Mouse (Mus musculus) midbrain, embryonic 11.5 days (tissue): Measurements from ENCODE around the gene Nmnat2. TPM values are rescaled to one million over a fixed set of nuclear protein-coding genes. Genes with fewer than 3 reads are reported as not detected.

Source experiments
- ATAC-seq: fragments of 200-750 bp; cut with Nextera tagmentation; 2 replicates; pipeline ENCODE4 v1.8.0; 2017; ENCODE audit warnings: moderate TSS enrichment, moderate library complexity; ENCODE audit not compliant: low FRiP score
- DNase-seq: peaks from one replicate; pipeline ENCODE4 v3.0.0; 2015; ENCODE audit warnings: low spot score; ENCODE audit errors: missing footprints
- H3K27ac ChIP-seq: fragments of 300-500 bp; sonication (generic); 2 replicates; pipeline ENCODE4 v1.5.1; 2014; ENCODE audit warnings: low read depth, low read length
- H3K27me3 ChIP-seq: fragments of 300-500 bp; sonication (generic); 2 replicates; pipeline ENCODE4 v1.6.1; 2014; ENCODE audit warnings: mild to moderate bottlenecking, low read length, moderate library complexity, mixed read lengths; ENCODE audit not compliant: control insufficient read depth, insufficient read depth
- H3K36me3 ChIP-seq: fragments of 300-500 bp; sonication (generic); 2 replicates; pipeline ENCODE4 v1.6.1; 2014; ENCODE audit warnings: mild to moderate bottlenecking, low read length, moderate library complexity, mixed read lengths; ENCODE audit not compliant: control insufficient read depth, insufficient read depth
- H3K4me1 ChIP-seq: fragments of 300-500 bp; sonication (generic); 2 replicates; pipeline ENCODE4 v1.6.1; 2014; ENCODE audit warnings: low read length; ENCODE audit not compliant: control insufficient read depth, insufficient read depth
- H3K4me2 ChIP-seq: fragments of 300-500 bp; sonication (generic); 2 replicates; pipeline ENCODE4 v1.6.1; 2014; ENCODE audit warnings: mild to moderate bottlenecking, moderate library complexity
- H3K4me3 ChIP-seq: fragments of 300-500 bp; sonication (generic); 2 replicates; pipeline ENCODE4 v1.5.1; 2014; ENCODE audit warnings: low read depth, low read length
- H3K9ac ChIP-seq: fragments of 300-500 bp; sonication (generic); 2 replicates; pipeline ENCODE4 v1.6.1; 2014; ENCODE audit warnings: low read length
- H3K9me3 ChIP-seq: fragments of 300-500 bp; sonication (generic); 2 replicates; pipeline ENCODE4 v1.6.1; 2016; ENCODE audit warnings: low read length; ENCODE audit not compliant: control insufficient read depth
- WGBS: fragments of 180-500 bp; shearing (Covaris S2); extraction: QIAGEN DNeasy Blood & Tissue Kit; methylation state at CpG from one replicate; pipeline ENCODE4 v1.1.7; 2014; 5-methylcytosine and 5-hydroxymethylcytosine counted together
- polyA plus RNA-seq: library from polyadenylated mRNA; unstranded; fragments of >200 nt; fragmentation: Nextera tagmentation; extraction: Ambion mirVana; gene quantifications from 2 replicates; pipeline ENCODE4 v1.2.1, GENCODE M21; 2014

Nmnat2 gene
- polyA plus RNA-seq, 1 experiment from 2014 or later, result 15.0 TPM

DNA sequence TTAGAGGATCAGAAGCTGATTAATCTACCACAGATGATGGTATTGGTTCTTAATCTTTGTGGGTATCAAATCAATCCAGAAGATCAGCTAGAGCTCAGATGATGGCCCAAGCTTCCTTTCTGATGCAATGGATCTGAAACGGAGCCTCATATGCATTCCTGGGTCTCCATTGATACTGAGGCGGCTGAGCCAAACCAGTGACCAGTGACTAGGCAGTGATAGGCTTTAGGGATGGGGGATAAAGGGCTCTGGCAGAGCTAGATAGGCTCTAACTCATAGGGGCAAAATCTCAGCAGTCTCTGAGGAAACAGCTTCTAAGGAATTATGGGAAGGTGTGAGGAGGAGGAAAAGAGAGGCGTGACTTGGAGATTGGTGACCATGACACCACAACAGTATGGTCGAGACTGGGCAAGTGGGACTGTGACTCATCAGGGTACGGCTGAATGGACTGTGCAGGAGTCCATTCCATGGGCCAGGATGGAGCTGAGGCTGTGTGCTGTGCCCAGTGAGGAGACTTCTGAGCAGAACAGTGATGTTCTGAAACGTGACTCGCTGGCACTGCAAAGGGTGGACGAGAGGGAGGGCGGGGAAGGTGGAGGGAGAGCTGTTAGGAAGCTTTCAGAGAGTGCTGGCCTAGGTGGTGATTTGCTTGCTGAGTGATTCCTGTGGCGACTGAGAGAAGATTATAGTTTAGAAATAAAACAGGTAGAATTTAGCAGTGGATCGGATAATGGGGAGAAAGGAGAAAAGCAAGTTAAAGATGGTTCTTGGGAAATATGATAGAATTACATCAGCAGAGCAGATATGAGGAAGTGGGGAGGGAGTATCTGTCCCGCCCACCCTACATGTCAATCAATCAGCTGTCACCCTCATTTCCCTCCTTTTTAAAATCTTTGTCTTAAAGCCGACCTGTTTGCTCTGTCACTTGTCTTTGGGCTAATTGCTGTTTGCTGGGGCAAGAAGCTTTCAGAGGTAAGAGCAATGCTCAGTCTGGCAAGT is 55.9 kb downstream of the Nmnat2 start:
- H3K9me3 ChIP-seq, result no peaks in the 10 kb centered on the region
- H3K4me3 ChIP-seq, result no peak overlapping the region
- H3K27ac ChIP-seq, result no peak overlapping the region
- no peaks in the 10 kb centered on the region for H3K36me3 ChIP-seq
- ATAC-seq (no peak), DNase-seq (no peak)
- WGBS, result 81% methylated on average over 13 of the region's 13 CpGs
- peaks cover 7% of the 10 kb centered on the region; the same call in 1 of the 2 replicates for H3K27me3 ChIP-seq
- no peak overlapping the region for H3K9ac ChIP-seq
- H3K4me2 ChIP-seq, result no peak overlapping the region
- peaks cover 16% of the 10 kb centered on the region for H3K4me1 ChIP-seq

DNA sequence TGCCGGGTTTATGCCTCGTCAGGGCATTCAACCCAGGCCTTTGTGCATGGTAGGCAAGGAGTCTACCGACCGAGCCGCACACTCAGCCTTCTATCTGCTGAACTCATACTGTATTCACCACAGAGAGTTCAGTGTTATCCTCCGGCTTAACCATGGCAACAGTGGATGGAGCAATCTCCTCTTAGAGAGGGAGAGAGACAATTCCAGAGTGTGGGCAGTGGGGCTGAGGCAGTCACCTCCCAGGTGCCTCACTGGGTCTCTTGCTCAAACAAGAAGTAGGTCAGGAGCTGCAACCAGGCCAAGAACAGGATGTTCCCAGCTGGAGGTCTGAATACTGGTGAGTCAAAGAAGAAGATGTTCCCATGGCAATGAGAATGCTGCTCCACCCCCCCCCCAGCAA is 56.8 kb downstream of the Nmnat2 start:
- no peaks in the 10 kb centered on the region for H3K9me3 ChIP-seq
- no peak overlapping the region for H3K4me2 ChIP-seq
- no peak overlapping the region for H3K9ac ChIP-seq
- ATAC-seq (no peak), DNase-seq (no peak)
- H3K4me1 ChIP-seq, result peaks cover 20% of the 10 kb centered on the region
- peaks cover 7% of the 10 kb centered on the region; the same call in 1 of the 2 replicates for H3K27me3 ChIP-seq
- no peaks in the 10 kb centered on the region for H3K36me3 ChIP-seq
- WGBS, result 85% methylated on average over 6 of the region's 6 CpGs
- no peak overlapping the region for H3K27ac ChIP-seq
- H3K4me3 ChIP-seq, result no peak overlapping the region

DNA sequence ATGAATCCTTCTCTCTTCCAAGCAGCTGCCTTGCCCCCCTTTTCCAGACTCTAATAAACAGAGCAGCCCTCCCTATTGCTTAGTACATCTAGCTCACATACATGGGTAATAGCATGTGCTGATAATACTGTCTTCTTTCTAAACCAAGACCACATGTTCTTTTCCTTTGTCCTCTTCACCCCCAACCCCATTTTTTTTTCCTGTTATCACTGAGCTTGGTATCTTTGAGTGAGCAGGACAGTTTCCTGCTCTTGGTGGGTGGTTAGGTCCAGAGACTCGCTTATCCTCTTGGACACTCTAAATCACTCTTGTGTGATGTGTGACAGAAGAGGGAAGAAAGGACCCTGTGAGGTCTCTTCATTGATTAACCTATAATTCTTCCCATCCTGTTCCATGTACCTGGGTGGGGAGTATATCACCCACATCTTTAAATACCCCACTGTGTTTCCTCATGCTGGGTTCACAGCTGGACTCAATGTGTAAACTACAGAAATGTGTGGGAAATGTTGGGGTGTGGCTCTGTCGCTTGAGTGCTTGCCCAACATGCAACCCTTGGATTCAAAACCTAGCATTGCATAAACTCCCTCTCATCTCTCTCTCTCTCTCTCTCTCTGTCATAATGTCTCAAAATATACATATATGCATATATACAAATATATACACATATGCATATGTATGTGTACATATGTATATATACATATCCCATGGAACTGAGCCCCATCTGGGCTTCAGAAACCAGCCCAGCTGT is 58.9 kb downstream of the Nmnat2 start:
- no peak overlapping the region for H3K4me3 ChIP-seq
- no peaks in the 10 kb centered on the region for H3K36me3 ChIP-seq
- WGBS, result 89% methylated on average over 2 of the region's 2 CpGs
- no peak for DNase-seq
- H3K27me3 ChIP-seq, result peaks cover 7% of the 10 kb centered on the region; the same call in 1 of the 2 replicates
- no peak overlapping the region for H3K27ac ChIP-seq
- no peak overlapping the region for H3K4me2 ChIP-seq
- ATAC-seq, result no peak
- H3K9ac ChIP-seq, result no peak overlapping the region
- H3K4me1 ChIP-seq, result peaks cover 20% of the 10 kb centered on the region
- no peaks in the 10 kb centered on the region for H3K9me3 ChIP-seq

DNA sequence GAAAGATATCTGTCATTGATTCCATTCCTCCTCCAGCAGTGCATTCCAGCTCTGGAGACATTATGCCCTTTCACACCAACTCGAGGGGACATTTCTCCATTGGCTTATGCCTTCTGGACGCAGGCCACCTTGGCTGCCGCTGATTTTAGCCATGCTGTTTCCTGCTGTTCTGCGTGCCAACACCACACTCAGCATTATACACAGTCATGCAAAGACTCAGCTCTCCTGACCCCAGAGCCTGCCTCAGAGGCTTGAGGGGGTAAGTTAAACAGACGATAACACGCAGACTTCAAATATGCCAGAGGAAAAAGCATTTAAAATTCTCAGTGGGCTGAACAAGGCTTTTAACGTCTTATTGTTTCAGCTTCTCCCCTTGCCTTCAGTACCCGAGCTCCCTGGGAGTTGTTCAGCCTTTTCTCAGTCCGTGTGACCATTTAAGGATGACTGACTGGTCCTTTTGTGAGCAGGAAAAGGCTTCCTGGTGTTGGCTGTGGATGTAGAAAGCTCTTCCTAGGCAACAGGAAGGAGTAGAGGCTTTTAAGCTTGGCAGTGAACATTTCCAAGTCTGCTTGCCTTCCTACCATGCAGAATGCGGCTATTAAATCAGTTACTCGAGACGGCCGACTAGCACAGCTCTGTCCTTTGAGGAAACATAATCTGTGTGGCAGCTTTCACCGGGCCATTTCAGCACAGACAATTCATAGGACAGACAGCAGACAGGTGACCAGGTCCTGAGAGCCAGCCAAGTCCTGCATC is 59.8 kb downstream of the Nmnat2 start:
- peak; percentile 92 for DNase-seq

DNA sequence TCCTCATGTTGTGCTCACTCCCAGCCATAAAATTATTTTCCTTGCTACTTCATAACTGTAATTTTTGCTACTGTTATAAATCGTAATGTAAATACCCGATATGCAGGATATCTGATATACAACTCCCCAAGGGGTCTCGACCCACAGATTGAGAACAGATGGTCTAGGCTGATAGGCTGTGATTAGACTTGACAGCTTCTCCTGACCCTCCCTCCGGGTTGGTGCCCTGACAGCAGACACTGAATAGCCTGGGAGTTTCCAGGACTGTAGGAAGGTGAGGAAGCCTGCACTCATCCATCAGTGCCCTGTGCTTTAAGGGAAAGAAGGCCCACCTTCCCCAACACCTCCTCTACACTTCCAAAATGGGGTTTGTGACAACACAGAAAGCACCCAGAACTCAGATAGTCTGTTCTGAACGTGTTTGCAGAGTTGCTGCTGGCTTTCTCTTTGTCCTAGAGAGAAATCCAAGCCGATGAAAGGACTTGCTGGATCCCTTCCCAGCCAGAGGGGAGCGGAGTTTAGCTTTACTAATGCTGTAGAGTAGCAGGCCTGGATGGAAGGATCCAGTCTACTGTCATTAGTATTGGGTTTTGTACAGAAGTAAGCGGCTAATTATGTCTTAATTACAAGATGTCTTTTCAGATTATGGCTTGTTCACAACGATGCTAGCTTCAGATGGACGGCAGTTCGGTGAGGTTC is 61.8 kb downstream of the Nmnat2 start:
- H3K9me3 ChIP-seq, result no peaks in the 10 kb centered on the region
- ATAC-seq, result no peak
- no peak overlapping the region for H3K9ac ChIP-seq
- no peak overlapping the region for H3K27ac ChIP-seq
- DNase-seq, result no peak
- peaks cover 20% of the 10 kb centered on the region for H3K4me1 ChIP-seq
- H3K4me3 ChIP-seq, result no peak overlapping the region
- 71% methylated on average over 11 of the region's 11 CpGs for WGBS
- H3K4me2 ChIP-seq, result no peak overlapping the region
- H3K36me3 ChIP-seq, result no peaks in the 10 kb centered on the region
- H3K27me3 ChIP-seq, result peaks cover 7% of the 10 kb centered on the region; the same call in 1 of the 2 replicates

More for the DNA sequence above, 59.8 kb downstream of the Nmnat2 start:
- peak; percentile 60 for ATAC-seq
- Histone ChIP-seq H3K9ac (peak overlapping the region; percentile 1), H3K27me3 (peaks cover 7% of the 10 kb centered on the region; the same call in 1 of the 2 replicates), H3K4me3 (no peak overlapping the region), H3K36me3 (no peaks in the 10 kb centered on the region), H3K9me3 (no peaks in the 10 kb centered on the region), H3K4me2 (peak overlapping the region; percentile 3; the same call in 1 of the 2 replicates), H3K27ac (peak overlapping the region; percentile 49), H3K4me1 (peaks cover 20% of the 10 kb centered on the region)
- 18% methylated on average over 14 of the region's 14 CpGs for WGBS

DNA sequence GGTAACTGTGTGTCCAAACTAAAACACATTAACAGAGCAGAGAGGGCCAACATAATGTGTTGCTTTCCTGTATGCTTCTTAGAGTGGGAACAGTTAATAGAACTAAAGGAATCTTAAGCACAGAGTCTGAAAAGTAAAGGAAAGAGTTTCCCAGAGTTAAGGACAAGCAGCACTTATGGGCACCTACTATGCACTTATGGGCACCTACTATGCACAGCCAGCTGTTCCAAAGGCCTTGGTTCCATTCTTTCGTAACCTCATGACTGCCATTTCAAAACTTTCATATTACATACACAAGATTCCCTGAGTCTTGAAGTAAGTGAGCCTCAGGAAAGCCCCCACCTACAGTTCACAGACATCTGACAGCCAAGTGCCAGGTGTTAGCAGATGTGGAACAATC is 64.3 kb downstream of the Nmnat2 start:
- Histone ChIP-seq H3K36me3 (no peaks in the 10 kb centered on the region), H3K27ac (no peak overlapping the region), H3K9ac (no peak overlapping the region), H3K4me3 (no peak overlapping the region), H3K4me2 (no peak overlapping the region), H3K4me1 (peaks cover 18% of the 10 kb centered on the region), H3K27me3 (no peaks in the 10 kb centered on the region), H3K9me3 (no peaks in the 10 kb centered on the region)
- whole genome bisulfite sequencing, result 100% methylated on average over 1 of the region's 1 CpGs
- DNase-seq (no peak), ATAC-seq (no peak)

DNA sequence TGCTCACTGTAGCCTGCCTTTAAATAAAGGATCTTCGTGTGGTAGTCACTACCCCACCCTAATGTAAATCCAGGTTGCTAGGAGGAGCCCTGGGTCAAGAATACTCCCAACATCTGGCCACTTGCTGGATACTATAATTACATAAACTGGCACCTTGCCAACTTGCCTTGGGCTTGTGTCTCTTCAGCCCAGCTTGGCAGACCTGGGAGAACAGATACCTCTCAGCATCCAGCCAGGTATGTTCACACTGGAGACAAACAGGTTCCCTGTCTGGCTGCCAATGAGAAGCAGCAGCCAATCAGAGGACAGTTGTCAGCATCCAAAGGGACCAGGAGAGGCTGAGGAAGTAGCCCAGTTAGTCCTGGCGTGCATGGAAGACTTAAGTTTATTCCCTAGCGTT is 64.8 kb downstream of the Nmnat2 start:
- ATAC-seq, result no peak
- H3K9ac ChIP-seq, result no peak overlapping the region
- H3K36me3 ChIP-seq, result no peaks in the 10 kb centered on the region
- H3K27me3 ChIP-seq, result no peaks in the 10 kb centered on the region
- 82% methylated on average over 3 of the region's 3 CpGs for WGBS
- no peak overlapping the region for H3K4me3 ChIP-seq
- H3K27ac ChIP-seq, result no peak overlapping the region
- H3K9me3 ChIP-seq, result no peaks in the 10 kb centered on the region
- peaks cover 13% of the 10 kb centered on the region for H3K4me1 ChIP-seq
- no peak for DNase-seq
- H3K4me2 ChIP-seq, result no peak overlapping the region

DNA sequence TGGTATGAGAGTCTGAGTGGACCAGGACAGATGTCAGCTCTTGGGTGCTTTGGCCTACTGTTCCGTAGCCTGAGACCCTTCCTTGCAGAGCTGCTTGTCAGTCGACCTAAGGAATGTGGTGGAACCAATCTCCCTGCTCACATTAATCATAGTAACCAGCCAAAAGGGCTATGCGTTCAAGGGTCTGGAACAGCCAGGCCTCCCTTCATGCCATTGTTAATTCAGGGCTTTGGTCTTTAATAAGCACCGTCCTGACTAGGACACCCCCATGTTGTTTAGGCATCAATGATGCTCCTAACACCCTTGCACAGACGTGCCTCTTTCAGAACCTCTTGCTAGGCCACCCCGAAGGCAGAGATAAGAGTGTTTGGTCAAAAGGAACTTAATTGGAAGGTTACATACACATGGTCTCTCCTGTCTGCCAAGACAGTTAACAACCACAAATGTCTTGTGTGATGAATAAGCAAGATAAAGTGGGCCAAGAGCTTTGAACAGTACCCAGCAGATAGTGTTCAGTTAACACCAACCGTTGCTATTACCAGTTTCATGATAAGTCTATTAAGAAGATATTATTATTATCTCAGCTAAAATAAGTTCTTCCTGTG is 66.3 kb downstream of the Nmnat2 start:
- Histone ChIP-seq H3K4me3 (no peak overlapping the region), H3K9me3 (no peaks in the 10 kb centered on the region), H3K27ac (no peak overlapping the region), H3K9ac (no peak overlapping the region), H3K36me3 (no peaks in the 10 kb centered on the region), H3K4me1 (no peaks in the 10 kb centered on the region), H3K4me2 (no peak overlapping the region), H3K27me3 (no peaks in the 10 kb centered on the region)
- DNase-seq (no peak), ATAC-seq (no peak)
- WGBS, result 76% methylated on average over 7 of the region's 7 CpGs
